9 mouse cellular contexts compared by ENCODE assay signal in the genomic region with DNA sequence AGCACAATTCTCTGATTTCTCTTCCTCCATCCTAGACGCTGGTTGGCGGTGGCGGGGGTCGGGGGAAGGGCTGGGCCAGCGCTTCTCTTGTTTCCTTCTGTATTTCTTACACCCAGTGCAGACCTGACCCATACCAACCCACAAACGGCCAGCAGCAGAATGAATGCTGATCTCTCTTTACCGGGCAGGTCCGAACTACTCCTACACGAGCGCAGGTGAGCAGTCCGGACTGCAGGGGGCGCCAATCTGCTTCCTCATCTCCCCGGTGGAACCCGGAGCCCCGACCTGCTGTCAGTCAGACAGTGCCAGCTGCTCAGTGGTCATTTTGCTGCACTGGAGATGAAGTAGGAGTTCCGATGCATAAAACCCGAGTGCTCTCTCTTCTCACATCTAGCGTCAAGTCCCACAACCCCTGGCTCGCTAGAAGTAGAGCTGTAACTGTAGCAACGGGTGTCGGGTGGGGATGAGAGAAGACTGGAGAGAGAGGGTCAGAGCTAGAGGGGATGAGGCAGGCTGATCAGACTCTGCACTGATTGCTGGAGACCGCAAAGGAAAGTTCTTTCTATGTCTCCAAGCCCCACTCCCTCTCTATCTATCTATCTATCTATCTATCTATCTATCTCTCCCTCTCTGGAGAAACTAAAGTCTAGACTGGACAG. TPM values are rescaled to one million over a fixed set of nuclear protein-coding genes. Genes with fewer than 3 reads are reported as not detected.
A peak's percentile ranks its signal among the peaks of the same experiment; 100 is the strongest.
DNase-seq lines count a peak whose midpoint lies in the region; ATAC-seq lines count a peak whose summit lies in the region.
"Had no signal": no experiment of that assay in that cellular context is flagged by ENCODE, and none has a peak within 500 bp of the region (broad histone marks: within the 10 kb centered on the region; RNA-seq: fewer than 3 reads in every experiment).

Gene Mc3r, plus strand, starts transcription at position 387 of the 659 bp plus-strand sequence.

- ATAC-seq in heart, embryonic 11.5 days (replicated peaks; ENCODE audit: insufficient number of reproducible peaks, low FRiP score, low TSS enrichment) = no peak
- no peak for ATAC-seq in embryonic facial prominence, embryonic 12.5 days (ENCODE audit: insufficient number of reproducible peaks, insufficient read depth, low FRiP score, low TSS enrichment)
- peak; percentile 66; the same call in 1 of the 2 replicates for ATAC-seq in hindbrain, embryonic 12.5 days (ENCODE audit: low FRiP score)
- ATAC-seq in midbrain, embryonic 15.5 days (replicated peaks) = peak; percentile 58; the same call in 1 of the 2 replicates

- H3K4me2 ChIP-seq in heart, embryonic 11.5 days = peak within 1 kb of the TSS; percentile 22; the same call in 1 of the 2 replicates
- 0 out of 2 replicates have a peak within 1 kb of the TSS, but pooled peaks have one; percentile 7 for H3K4me2 ChIP-seq in embryonic facial prominence, embryonic 12.5 days (replicated peaks)
- peak within 1 kb of the TSS; percentile 36 for H3K4me2 ChIP-seq in hindbrain, embryonic 12.5 days (replicated peaks)
- H3K4me2 ChIP-seq in midbrain, embryonic 15.5 days = peak within 1 kb of the TSS; percentile 39
- H3K4me2 ChIP-seq: limb, embryonic 15.5 days had no signal

- no peak within 1 kb of the TSS for H3K9ac ChIP-seq in heart, embryonic 11.5 days (ENCODE audit: low read depth, low read length)
- H3K9ac ChIP-seq in embryonic facial prominence, embryonic 12.5 days = no peak within 1 kb of the TSS
- no peak within 1 kb of the TSS for H3K9ac ChIP-seq in hindbrain, embryonic 12.5 days
- H3K9ac ChIP-seq in midbrain, embryonic 15.5 days = no peak within 1 kb of the TSS
- H3K9ac ChIP-seq: limb, embryonic 15.5 days had no signal

- no peak within 1 kb of the TSS for H3K27ac ChIP-seq in heart, embryonic 11.5 days (ENCODE audit: low read depth, low read length)
- H3K27ac ChIP-seq in embryonic facial prominence, embryonic 12.5 days = no peak within 1 kb of the TSS
- H3K27ac ChIP-seq in hindbrain, embryonic 12.5 days = no peak within 1 kb of the TSS
- no peak within 1 kb of the TSS for H3K27ac ChIP-seq in limb, embryonic 10.5 days
- H3K27ac ChIP-seq in midbrain, embryonic 15.5 days = no peak within 1 kb of the TSS
- H3K27ac ChIP-seq: limb, embryonic 15.5 days had no signal

- no peaks in the 10 kb centered on the region for H3K4me1 ChIP-seq in heart, embryonic 11.5 days (ENCODE audit: control insufficient read depth, insufficient read depth, low read length)
- H3K4me1 ChIP-seq in embryonic facial prominence, embryonic 12.5 days = no peaks in the 10 kb centered on the region
- H3K4me1 ChIP-seq in hindbrain, embryonic 12.5 days = 0 out of 2 replicates have a peak, but pooled peaks cover 5% of the 10 kb centered on the region
- 0 out of 2 replicates have a peak, but pooled peaks cover 3% of the 10 kb centered on the region for H3K4me1 ChIP-seq in limb, embryonic 10.5 days
- peaks cover 5% of the 10 kb centered on the region for H3K4me1 ChIP-seq in midbrain, embryonic 15.5 days

- H3K36me3 ChIP-seq in heart, embryonic 11.5 days (ENCODE audit: control insufficient read depth, insufficient read depth, low read length) = no peaks in the 10 kb centered on the region
- H3K36me3 ChIP-seq in embryonic facial prominence, embryonic 12.5 days = no peaks in the 10 kb centered on the region
- no peaks in the 10 kb centered on the region for H3K36me3 ChIP-seq in hindbrain, embryonic 12.5 days
- no peaks in the 10 kb centered on the region for H3K36me3 ChIP-seq in limb, embryonic 10.5 days
- no peaks in the 10 kb centered on the region for H3K36me3 ChIP-seq in midbrain, embryonic 15.5 days (replicated peaks)
- H3K36me3 ChIP-seq: limb, embryonic 15.5 days had no signal

- 13% methylated on average over 22 of the region's 22 CpGs for WGBS in heart, embryonic 11.5 days (ENCODE audit: insufficient replicate concordance)
- WGBS in embryonic facial prominence, embryonic 12.5 days = 9% methylated on average over 22 of the region's 22 CpGs
- 13% methylated on average over 22 of the region's 22 CpGs for WGBS in hindbrain, embryonic 12.5 days
- 15% methylated on average over 22 of the region's 22 CpGs for WGBS in limb, embryonic 10.5 days
- 9% methylated on average over 22 of the region's 22 CpGs for WGBS in midbrain, embryonic 15.5 days

- no peak for DNase-seq in heart, adult 9 months (ENCODE audit: low spot score in 2 of 2)
- DNase-seq in adrenal gland, postnatal 36 days = peak; percentile 75 to 80
- peak; percentile 75 for DNase-seq in limb, embryonic 10.5 days (ENCODE audit: low spot score)
- DNase-seq in thymus, postnatal 10 days (ENCODE audit: low spot score in 2 of 2) = peak; percentile 4 to 35

- no peaks in the 10 kb centered on the region for H3K9me3 ChIP-seq in heart, embryonic 11.5 days (replicated peaks; ENCODE audit: control insufficient read depth, low read length)
- H3K9me3 ChIP-seq in embryonic facial prominence, embryonic 12.5 days = no peaks in the 10 kb centered on the region
- no peaks in the 10 kb centered on the region for H3K9me3 ChIP-seq in hindbrain, embryonic 12.5 days (replicated peaks)
- H3K9me3 ChIP-seq in limb, embryonic 10.5 days (replicated peaks) = no peaks in the 10 kb centered on the region
- H3K9me3 ChIP-seq in midbrain, embryonic 15.5 days = no peaks in the 10 kb centered on the region
- H3K9me3 ChIP-seq: limb, embryonic 15.5 days had no signal

- no peak within 1 kb of the TSS for H3K4me3 ChIP-seq in heart, embryonic 11.5 days (ENCODE audit: low read depth, low read length)
- no peak within 1 kb of the TSS for H3K4me3 ChIP-seq in embryonic facial prominence, embryonic 12.5 days
- no peak within 1 kb of the TSS for H3K4me3 ChIP-seq in hindbrain, embryonic 12.5 days
- H3K4me3 ChIP-seq in limb, embryonic 10.5 days = no peak within 1 kb of the TSS
- peak within 1 kb of the TSS; percentile 14; the same call in 1 of the 2 replicates for H3K4me3 ChIP-seq in midbrain, embryonic 15.5 days
- H3K4me3 ChIP-seq: limb, embryonic 15.5 days had no signal

- peaks cover 38% of the 10 kb centered on the region for H3K27me3 ChIP-seq in heart, embryonic 11.5 days (ENCODE audit: control insufficient read depth, insufficient read depth, low read length)
- H3K27me3 ChIP-seq in embryonic facial prominence, embryonic 12.5 days = peaks cover 21% of the 10 kb centered on the region
- H3K27me3 ChIP-seq in hindbrain, embryonic 12.5 days = peaks cover 20% of the 10 kb centered on the region
- peaks cover 30% of the 10 kb centered on the region for H3K27me3 ChIP-seq in limb, embryonic 10.5 days (ENCODE audit: low read depth, poor library complexity, severe bottlenecking)
- peaks cover 15% of the 10 kb centered on the region for H3K27me3 ChIP-seq in midbrain, embryonic 15.5 days (replicated peaks)

RNA-seq across cellular contexts. Expression of gene Mc3r, which starts in this region (rescaled TPM):
- polyA plus RNA-seq in heart, embryonic 11.5 days (2014; fragmentation: Nextera tagmentation; extraction: Ambion mirVana) = 0.13 TPM in 1 of 2 replicates, not detected in the other
- total RNA-seq in adrenal gland, postnatal 36 days (2021) = not detected
- polyA plus RNA-seq in embryonic facial prominence, embryonic 12.5 days (2016; fragmentation: Nextera tagmentation; extraction: Ambion mirVana) = 0.08 TPM in 1 of 2 replicates, not detected in the other
- not detected in 2 replicates for polyA plus RNA-seq in hindbrain, embryonic 12.5 days (2016; fragmentation: Nextera tagmentation; extraction: Ambion mirVana)
- polyA plus RNA-seq in limb, embryonic 10.5 days (2016; fragmentation: Nextera tagmentation; extraction: Ambion mirVana) = not detected in 2 replicates
- 0.39 and 0.70 TPM in 2 replicates for polyA plus RNA-seq in midbrain, embryonic 15.5 days (2015; fragmentation: Nextera tagmentation; extraction: Ambion mirVana)
- polyA plus RNA-seq: limb, embryonic 15.5 days had no signal

Comparison
In these comparisons a context has a peak if more than half of its experiments do, and no peak if none do; other contexts are left out.
1. Peak in DNase-seq in adrenal gland, postnatal 36 days; RNA of the gene not detected or under 1 TPM.
2. Peak in ATAC-seq and H3K4me2 ChIP-seq in hindbrain, embryonic 12.5 days; RNA of the gene not detected or under 1 TPM.
3. Peak in DNase-seq in limb, embryonic 10.5 days; RNA of the gene not detected or under 1 TPM.
4. Peak in ATAC-seq, H3K4me3 ChIP-seq and H3K4me2 ChIP-seq in midbrain, embryonic 15.5 days; RNA of the gene not detected or under 1 TPM.
5. DNase-seq: peak in thymus, postnatal 10 days (2 of 2); none in heart, adult 9 months (0 of 2).
6. Peak in every context shown above with its lines, with median percentiles within 50 percentile points of each other: H3K4me2 ChIP-seq.